Mouse (Mus musculus) embryonic facial prominence, embryonic 14.5 days (tissue): Measurements from ENCODE around the gene Ldb2. TPM values are rescaled to one million over a fixed set of nuclear protein-coding genes. Genes with fewer than 3 reads are reported as not detected.
A peak's percentile ranks its signal among the peaks of the same experiment; 100 is the strongest.

Experiments
- ATAC-seq: fragments of 200-750 bp; cut with Nextera tagmentation; 2 replicates; pipeline ENCODE4 v1.8.0; 2017; ENCODE audit warnings: low read depth, moderate number of reproducible peaks, moderate TSS enrichment
- DNase-seq: peaks from one replicate; pipeline ENCODE4 v3.0.0-alpha.2; 2015; ENCODE audit warnings: low spot score
- H3K27ac ChIP-seq: fragments of 300-500 bp; sonication (generic); replicated peaks from 2 replicates; pipeline ENCODE4 v1.5.1; 2014; ENCODE audit warnings: low read depth, mild to moderate bottlenecking, low read length, moderate library complexity
- H3K27me3 ChIP-seq: fragments of 300-500 bp; sonication (generic); replicated peaks from 2 replicates; pipeline ENCODE4 v1.6.1; 2014; ENCODE audit warnings: low read length; ENCODE audit not compliant: control insufficient read depth, insufficient read depth
- H3K36me3 ChIP-seq: fragments of 300-500 bp; sonication (generic); 2 replicates; pipeline ENCODE4 v1.6.1; 2014; ENCODE audit warnings: low read length, mixed read lengths; ENCODE audit not compliant: control insufficient read depth, insufficient read depth
- H3K4me1 ChIP-seq: fragments of 300-500 bp; sonication (generic); 2 replicates; pipeline ENCODE4 v1.6.1; 2014; ENCODE audit warnings: antibody characterized with exemption, low read length; ENCODE audit not compliant: control insufficient read depth, insufficient read depth
- H3K4me2 ChIP-seq: fragments of 300-500 bp; sonication (generic); 2 replicates; pipeline ENCODE4 v1.6.1; 2014; ENCODE audit warnings: low read depth, mild to moderate bottlenecking, low read length, moderate library complexity, mixed read lengths
- H3K4me3 ChIP-seq: fragments of 300-500 bp; sonication (generic); 2 replicates; pipeline ENCODE4 v1.5.1; 2014; ENCODE audit warnings: low read depth, mild to moderate bottlenecking, low read length
- H3K9ac ChIP-seq: fragments of 300-500 bp; sonication (generic); 2 replicates; pipeline ENCODE4 v1.6.1; 2014; ENCODE audit warnings: low read depth, mild to moderate bottlenecking, low read length, moderate library complexity, mixed read lengths
- H3K9me3 ChIP-seq: fragments of 300-500 bp; sonication (generic); 2 replicates; pipeline ENCODE4 v1.6.1; 2016; ENCODE audit warnings: low read length; ENCODE audit not compliant: control insufficient read depth
- WGBS: fragments of 180-500 bp; shearing (Covaris S2); extraction: QIAGEN DNeasy Blood & Tissue Kit; methylation state at CpG from one replicate; pipeline ENCODE4 v1.1.7; 2014; 5-methylcytosine and 5-hydroxymethylcytosine counted together
- polyA plus RNA-seq: library from polyadenylated mRNA; unstranded; fragments of >200 nt; fragmentation: Nextera tagmentation; extraction: Ambion mirVana; gene quantifications from 2 replicates; pipeline ENCODE4 v1.2.1, GENCODE M21; 2014

The Ldb2 gene
- polyA plus RNA-seq, 1 experiment from 2014 or later, result 50.8 TPM

DNA sequence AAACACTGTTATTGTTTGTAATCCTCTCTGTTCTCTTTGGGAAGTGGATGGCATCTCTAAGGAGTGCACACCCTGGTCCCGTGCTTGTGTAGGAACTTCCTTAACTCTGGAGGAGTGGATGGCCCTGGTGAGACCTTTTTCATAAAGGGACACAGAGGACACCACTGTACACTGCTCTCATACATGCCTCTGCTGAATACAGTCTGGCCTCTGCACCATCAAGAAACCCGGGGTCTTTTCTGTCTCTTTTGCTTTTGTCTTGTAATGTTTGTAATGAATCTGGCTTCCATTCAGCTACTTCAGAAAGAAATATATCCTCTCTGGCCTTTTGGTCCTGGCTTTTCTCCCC, 152.7 kb downstream of the Ldb2 start:
- Histone ChIP-seq H3K4me2 (no peak overlapping the region), H3K4me1 (no peaks in the 10 kb centered on the region; the same call in 1 of the 2 replicates), H3K27me3 (no peaks in the 10 kb centered on the region), H3K4me3 (no peak overlapping the region), H3K9me3 (no peaks in the 10 kb centered on the region), H3K36me3 (no peaks in the 10 kb centered on the region), H3K27ac (no peak overlapping the region), H3K9ac (no peak overlapping the region)
- 58% methylated on average over 2 of the region's 2 CpGs for WGBS
- DNase-seq (no peak), ATAC-seq (peak; percentile 33; the same call in 1 of the 2 replicates)

- Histone ChIP-seq H3K9ac (no peak overlapping the region), H3K4me2 (no peak overlapping the region), H3K4me3 (no peak overlapping the region), H3K27me3 (no peaks in the 10 kb centered on the region), H3K36me3 (no peaks in the 10 kb centered on the region), H3K9me3 (no peaks in the 10 kb centered on the region), H3K4me1 (no peaks in the 10 kb centered on the region; the same call in 1 of the 2 replicates), H3K27ac (no peak overlapping the region)
- 74% methylated on average over 4 of the region's 4 CpGs for WGBS
- DNase-seq (no peak), ATAC-seq (peak; percentile 18; the same call in 1 of the 2 replicates)
Observed at GRCm38 (mm10) chr5:44645952-44646841, 153.3 kb downstream of the Ldb2 start.

- Histone ChIP-seq H3K4me2 (no peak overlapping the region), H3K9ac (no peak overlapping the region), H3K4me3 (no peak overlapping the region), H3K27ac (no peak overlapping the region), H3K4me1 (no peaks in the 10 kb centered on the region; the same call in 1 of the 2 replicates), H3K27me3 (no peaks in the 10 kb centered on the region), H3K9me3 (peaks cover 3% of the 10 kb centered on the region; the same call in 1 of the 2 replicates), H3K36me3 (no peaks in the 10 kb centered on the region)
- WGBS, result 78% methylated on average over 3 of the region's 3 CpGs
- DNase-seq (no peak), ATAC-seq (no peak)
Observed at GRCm38 (mm10) chr5:44643079-44643478, 156.4 kb downstream of the Ldb2 start.

- WGBS, result 81% methylated on average over 4 of the region's 4 CpGs
- Histone ChIP-seq H3K9ac (no peak overlapping the region), H3K27ac (no peak overlapping the region), H3K4me2 (no peak overlapping the region), H3K36me3 (no peaks in the 10 kb centered on the region), H3K9me3 (peaks cover 3% of the 10 kb centered on the region; the same call in 1 of the 2 replicates), H3K27me3 (no peaks in the 10 kb centered on the region), H3K4me1 (no peaks in the 10 kb centered on the region), H3K4me3 (no peak overlapping the region)
- ATAC-seq (no peak), DNase-seq (no peak)
Observed at GRCm38 (mm10) chr5:44641060-44641459, 158.4 kb downstream of the Ldb2 start.

DNA sequence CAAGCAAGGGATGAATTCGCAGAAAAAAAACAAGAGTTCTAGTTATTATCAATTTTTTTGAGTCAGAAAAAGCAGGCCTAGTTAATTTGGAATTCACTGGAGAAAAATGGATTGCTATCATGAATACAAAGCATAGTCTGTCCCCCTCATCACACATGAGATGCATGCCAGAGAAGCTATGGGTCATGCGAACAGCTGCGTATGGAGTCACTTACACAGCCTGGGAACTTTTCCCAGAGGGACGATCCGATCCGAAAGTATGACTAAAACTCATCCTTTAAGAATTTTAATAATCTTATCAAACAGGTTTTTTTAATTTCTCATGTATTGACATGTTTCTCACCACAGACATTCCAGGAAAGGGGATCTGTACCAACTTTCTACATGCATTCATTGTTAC, 163.9 kb downstream of the Ldb2 start:
- no peaks in the 10 kb centered on the region for H3K36me3 ChIP-seq
- 45% methylated on average over 6 of the region's 6 CpGs for WGBS
- H3K27ac ChIP-seq, result no peak overlapping the region
- H3K27me3 ChIP-seq, result no peaks in the 10 kb centered on the region
- peaks cover 3% of the 10 kb centered on the region; the same call in 1 of the 2 replicates for H3K9me3 ChIP-seq
- H3K4me3 ChIP-seq, result no peak overlapping the region
- DNase-seq, result peak; percentile 83
- no peak overlapping the region for H3K4me2 ChIP-seq
- H3K9ac ChIP-seq, result no peak overlapping the region
- ATAC-seq, result 0 out of 2 replicates have a peak, but pooled peaks have one; percentile 41
- H3K4me1 ChIP-seq, result no peaks in the 10 kb centered on the region; the same call in 1 of the 2 replicates

- H3K4me2 ChIP-seq, result no peak overlapping the region
- DNase-seq (no peak), ATAC-seq (no peak)
- no peaks in the 10 kb centered on the region; the same call in 1 of the 2 replicates for H3K4me1 ChIP-seq
- H3K4me3 ChIP-seq, result no peak overlapping the region
- H3K27me3 ChIP-seq, result no peaks in the 10 kb centered on the region
- no peaks in the 10 kb centered on the region for H3K36me3 ChIP-seq
- 86% methylated on average over 3 of the region's 3 CpGs for WGBS
- H3K9me3 ChIP-seq, result no peaks in the 10 kb centered on the region
- no peak overlapping the region for H3K9ac ChIP-seq
- no peak overlapping the region for H3K27ac ChIP-seq
Observed at GRCm38 (mm10) chr5:44629034-44629625, 170.3 kb downstream of the Ldb2 start.

DNA sequence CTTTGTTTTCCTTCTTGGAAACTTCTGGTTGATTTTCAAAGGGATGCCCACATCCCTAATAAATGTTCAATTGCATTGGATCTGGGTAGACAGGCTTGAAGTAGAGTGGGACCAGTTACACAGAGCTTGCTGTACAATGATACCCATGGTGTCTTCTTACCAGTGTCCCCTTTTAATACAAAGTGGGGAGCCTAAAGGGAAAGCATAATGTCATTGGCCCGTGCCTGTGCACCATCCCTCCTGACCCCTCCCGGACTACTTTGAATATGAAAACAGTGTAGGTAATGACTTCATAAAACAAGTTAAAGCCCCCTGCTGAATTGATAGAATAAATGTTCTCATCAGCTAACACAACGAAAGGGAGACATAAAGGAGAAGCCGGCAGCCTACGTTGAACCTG, 172.0 kb downstream of the Ldb2 start:
- DNase-seq (no peak), ATAC-seq (no peak)
- Histone ChIP-seq H3K36me3 (no peaks in the 10 kb centered on the region), H3K9ac (no peak overlapping the region), H3K9me3 (no peaks in the 10 kb centered on the region), H3K4me3 (no peak overlapping the region), H3K4me1 (no peaks in the 10 kb centered on the region), H3K27me3 (no peaks in the 10 kb centered on the region), H3K27ac (no peak overlapping the region), H3K4me2 (no peak overlapping the region)
- 80% methylated on average over 5 of the region's 5 CpGs for WGBS

DNA sequence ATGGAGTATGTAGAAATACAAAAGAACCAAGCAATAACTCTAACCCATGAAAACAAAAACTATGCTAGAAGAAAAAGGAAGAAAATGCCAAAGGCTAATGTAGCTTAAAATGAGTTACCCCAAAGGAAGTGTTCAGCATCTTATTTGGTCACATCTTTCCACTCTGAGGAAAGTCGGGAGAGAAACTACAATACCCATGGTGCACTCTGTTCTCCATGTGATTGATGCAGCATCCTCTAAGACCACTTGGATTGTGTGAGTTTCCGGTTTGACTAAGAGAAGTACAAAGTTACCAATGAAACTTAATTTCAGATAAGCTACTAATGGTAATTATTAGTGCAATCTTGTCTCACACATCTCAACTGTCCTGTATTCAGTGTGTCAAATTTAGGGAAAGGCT, 172.6 kb downstream of the Ldb2 start:
- Histone ChIP-seq H3K4me3 (no peak overlapping the region), H3K36me3 (no peaks in the 10 kb centered on the region), H3K27me3 (no peaks in the 10 kb centered on the region), H3K9me3 (no peaks in the 10 kb centered on the region), H3K27ac (no peak overlapping the region), H3K4me1 (no peaks in the 10 kb centered on the region), H3K4me2 (no peak overlapping the region), H3K9ac (no peak overlapping the region)
- ATAC-seq (no peak), DNase-seq (no peak)
- 84% methylated on average over 2 of the region's 2 CpGs for WGBS
